8 mouse cellular contexts compared by ENCODE assay signal in genomic region chr7:38201290-38201658, GRCm38 (mm10). TPM values are rescaled to one million over a fixed set of nuclear protein-coding genes. Genes with fewer than 3 reads are reported as not detected.
DNase-seq lines count a peak whose midpoint lies in the region; ATAC-seq and TF ChIP-seq lines count a peak whose summit lies in the region.
"Had no signal": no experiment of that assay in that cellular context is flagged by ENCODE, and none has a peak within 500 bp of the region (broad histone marks: within the 10 kb centered on the region; RNA-seq: fewer than 3 reads in every experiment).

No protein-coding gene starts in this region.

- 16% methylated on average over 3 of the region's 3 CpGs for WGBS in limb, embryonic 12.5 days
- 32% methylated on average over 3 of the region's 3 CpGs for WGBS in limb, embryonic 10.5 days
- 26% methylated on average over 3 of the region's 3 CpGs for WGBS in forebrain, embryonic 14.5 days
- WGBS in midbrain, embryonic 14.5 days = 38% methylated on average over 3 of the region's 3 CpGs

- peak overlapping the region; percentile 58 for H3K4me2 ChIP-seq in limb, embryonic 12.5 days
- H3K4me2 ChIP-seq in forebrain, embryonic 14.5 days (ENCODE audit: low read length) = no peak overlapping the region; the same call in 1 of the 2 replicates
- H3K4me2 ChIP-seq in midbrain, embryonic 14.5 days (ENCODE audit: low read length) = peak overlapping the region; percentile 61; the same call in 1 of the 2 replicates

- no peaks in the 10 kb centered on the region for H3K9me3 ChIP-seq in limb, embryonic 12.5 days
- no peaks in the 10 kb centered on the region for H3K9me3 ChIP-seq in limb, embryonic 10.5 days (replicated peaks)
- H3K9me3 ChIP-seq in forebrain, embryonic 14.5 days (replicated peaks; ENCODE audit: control insufficient read depth, low read length) = no peaks in the 10 kb centered on the region
- no peaks in the 10 kb centered on the region for H3K9me3 ChIP-seq in midbrain, embryonic 14.5 days (ENCODE audit: control insufficient read depth, low read length)

- H3K27ac ChIP-seq in limb, embryonic 12.5 days = no peak overlapping the region
- no peak overlapping the region for H3K27ac ChIP-seq in limb, embryonic 10.5 days
- no peak overlapping the region for H3K27ac ChIP-seq in cortical plate, adult 2 months (ENCODE audit: insufficient read depth, low read length)
- 0 out of 2 replicates have a peak overlapping the region, but pooled peaks have one; percentile 67 for H3K27ac ChIP-seq in forebrain, embryonic 14.5 days (ENCODE audit: low read depth, low read length)
- no peak overlapping the region for H3K27ac ChIP-seq in midbrain, embryonic 14.5 days (replicated peaks; ENCODE audit: low read depth, low read length)
- H3K27ac ChIP-seq: heart, adult 2 months had no signal

- TF ChIP-seq CTCF in cortical plate, adult 2 months (IDR thresholded peaks at IDR 0.05; ENCODE audit: extremely low read depth, insufficient read depth, low read length) = no peak

- no peak for ATAC-seq in limb, embryonic 12.5 days (ENCODE audit: insufficient number of reproducible peaks, insufficient read depth, low FRiP score, low TSS enrichment, low read depth)
- peak; percentile 11; the same call in 1 of the 2 replicates for ATAC-seq in forebrain, embryonic 14.5 days
- ATAC-seq in midbrain, embryonic 14.5 days (ENCODE audit: low FRiP score, low TSS enrichment) = 0 out of 2 replicates have a peak, but pooled peaks have one; percentile 22

- TF ChIP-seq POLR2A in cortical plate, adult 2 months (IDR thresholded peaks at IDR 0.05; ENCODE audit: extremely low read depth, insufficient read depth, low read length) = no peak

- H3K27me3 ChIP-seq in limb, embryonic 12.5 days = no peaks in the 10 kb centered on the region
- no peaks in the 10 kb centered on the region for H3K27me3 ChIP-seq in limb, embryonic 10.5 days (ENCODE audit: low read depth, poor library complexity, severe bottlenecking)
- H3K27me3 ChIP-seq in forebrain, embryonic 14.5 days (replicated peaks; ENCODE audit: control insufficient read depth, insufficient read depth, low read length) = no peaks in the 10 kb centered on the region
- H3K27me3 ChIP-seq in midbrain, embryonic 14.5 days (ENCODE audit: control insufficient read depth, insufficient read depth, low read length) = no peaks in the 10 kb centered on the region

- peaks cover 5% of the 10 kb centered on the region; the same call in 1 of the 2 replicates for H3K4me1 ChIP-seq in limb, embryonic 12.5 days (replicated peaks)
- peaks cover 7% of the 10 kb centered on the region for H3K4me1 ChIP-seq in limb, embryonic 10.5 days
- H3K4me1 ChIP-seq in cortical plate, adult 2 months (ENCODE audit: control insufficient read depth, insufficient read depth, low read length) = no peaks in the 10 kb centered on the region
- peaks cover 3% of the 10 kb centered on the region; the same call in 1 of the 2 replicates for H3K4me1 ChIP-seq in forebrain, embryonic 14.5 days (ENCODE audit: control insufficient read depth, insufficient read depth, low read length)
- H3K4me1 ChIP-seq in midbrain, embryonic 14.5 days (ENCODE audit: control insufficient read depth, insufficient read depth, low read length) = no peaks in the 10 kb centered on the region

- H3K36me3 ChIP-seq in limb, embryonic 12.5 days = 0 out of 2 replicates have a peak, but pooled peaks cover under 1% of the 10 kb centered on the region
- no peaks in the 10 kb centered on the region for H3K36me3 ChIP-seq in limb, embryonic 10.5 days
- H3K36me3 ChIP-seq in forebrain, embryonic 14.5 days (ENCODE audit: control insufficient read depth, insufficient read depth, low read length) = no peaks in the 10 kb centered on the region
- no peaks in the 10 kb centered on the region for H3K36me3 ChIP-seq in midbrain, embryonic 14.5 days (ENCODE audit: control insufficient read depth, insufficient read depth, low read length)

- no peak overlapping the region for H3K4me3 ChIP-seq in limb, embryonic 12.5 days (replicated peaks)
- no peak overlapping the region for H3K4me3 ChIP-seq in limb, embryonic 10.5 days
- H3K4me3 ChIP-seq in cortical plate, adult 2 months (ENCODE audit: insufficient read depth, low read length) = peak overlapping the region; percentile 32; the same call in 1 of the 2 replicates
- H3K4me3 ChIP-seq in forebrain, embryonic 14.5 days (ENCODE audit: low read depth, low read length) = no peak overlapping the region
- no peak overlapping the region for H3K4me3 ChIP-seq in midbrain, embryonic 14.5 days (replicated peaks; ENCODE audit: low read depth, low read length)
- H3K4me3 ChIP-seq: heart, adult 2 months had no signal

- DNase-seq in limb, embryonic 10.5 days (ENCODE audit: low spot score) = no peak
- DNase-seq in forebrain, embryonic 14.5 days (ENCODE audit: low spot score) = no peak
- DNase-seq in midbrain, embryonic 14.5 days = no peak
- no peak for DNase-seq in spleen, adult 18-20 months
- no peak for DNase-seq in testis, postnatal 14 days (ENCODE audit: low spot score)

- no peak overlapping the region for H3K9ac ChIP-seq in limb, embryonic 12.5 days (replicated peaks)
- no peak overlapping the region for H3K9ac ChIP-seq in forebrain, embryonic 14.5 days (ENCODE audit: low read length)
- no peak overlapping the region for H3K9ac ChIP-seq in midbrain, embryonic 14.5 days (replicated peaks; ENCODE audit: low read length)

RNA-seq across cellular contexts. Expression of gene 1600014C10Rik, which starts 18.3 kb away (rescaled TPM):
- polyA plus RNA-seq in limb, embryonic 12.5 days (2016; fragmentation: Nextera tagmentation; extraction: Ambion mirVana) = 15.1 and 15.6 TPM in 2 replicates
- 12.2 and 14.5 TPM in 2 replicates for polyA plus RNA-seq in limb, embryonic 10.5 days (2016; fragmentation: Nextera tagmentation; extraction: Ambion mirVana)
- 24.8 TPM in 2 replicates for polyA plus RNA-seq in cortical plate, adult 2 months (2012; rRNA removed)
- 18.4 and 19.9 TPM in 2 replicates for polyA plus RNA-seq in forebrain, embryonic 14.5 days (2014; fragmentation: Nextera tagmentation; extraction: Ambion mirVana)
- polyA plus RNA-seq in midbrain, embryonic 14.5 days (2014; fragmentation: Nextera tagmentation; extraction: Ambion mirVana) = 24.9 and 31.2 TPM in 2 replicates

RNA-seq across cellular contexts. Expression of gene Plekhf1, which starts 26.5 kb away (rescaled TPM):
- 3.5 and 3.9 TPM in 2 replicates for polyA plus RNA-seq in limb, embryonic 12.5 days (2016; fragmentation: Nextera tagmentation; extraction: Ambion mirVana)
- 2.9 and 4.3 TPM in 2 replicates for polyA plus RNA-seq in limb, embryonic 10.5 days (2016; fragmentation: Nextera tagmentation; extraction: Ambion mirVana)
- 1.6 and 1.8 TPM in 2 replicates for polyA plus RNA-seq in cortical plate, adult 2 months (2012; rRNA removed)
- polyA plus RNA-seq in forebrain, embryonic 14.5 days (2014; fragmentation: Nextera tagmentation; extraction: Ambion mirVana) = 0.80 and 0.81 TPM in 2 replicates
- polyA plus RNA-seq in midbrain, embryonic 14.5 days (2014; fragmentation: Nextera tagmentation; extraction: Ambion mirVana) = 0.22 and 0.37 TPM in 2 replicates
